Mouse (Mus musculus) MEL (cell line): ENCODE data around the gene Fbxo9. TPM values are rescaled to one million over a fixed set of nuclear protein-coding genes. Genes with fewer than 3 reads are reported as not detected.

Source experiments
- DNase-seq: peaks from one replicate; pipeline ENCODE4 v3.0.0; 2011; ENCODE audit warnings: low read depth, low spot score
- H3K27ac ChIP-seq: 2 replicates; pipeline ENCODE4 v1.5.1; 2012; ENCODE audit warnings: low read depth, mild to moderate bottlenecking, control low read depth, low read length, moderate library complexity; ENCODE audit not compliant: control insufficient read depth
- H3K27me3 ChIP-seq, 2 experiments: fragments of 150-350 bp in 1 of 2; sonication (generic) in 1 of 2; 2 replicates each; pipeline ENCODE4 v1.6.1; 2012; ENCODE audit warnings: low read length in 2 of 2, mild to moderate bottlenecking in 2 of 2, improper control_type of control experiment in 1 of 2, moderate library complexity in 1 of 2; ENCODE audit not compliant: insufficient read depth in 2 of 2, control insufficient read depth in 1 of 2
- H3K36me3 ChIP-seq, 2 experiments: 2 replicates each; pipeline ENCODE4 v1.6.1; 2012 to 2014; ENCODE audit warnings: low read length in 2 of 2, improper control_type of control experiment in 1 of 2, inconsistent platforms in 1 of 2, mild to moderate bottlenecking in 1 of 2; ENCODE audit not compliant: insufficient read depth in 2 of 2, control insufficient read depth in 1 of 2
- H3K4me1 ChIP-seq, 2 experiments: fragments of 150-350 bp in 1 of 2; sonication (generic) in 1 of 2; 2 replicates each; pipeline ENCODE4 v1.6.1; 2012; ENCODE audit warnings: low read length in 2 of 2, improper control_type of control experiment in 1 of 2, mild to moderate bottlenecking in 1 of 2; ENCODE audit not compliant: insufficient read depth in 2 of 2, control insufficient read depth in 1 of 2
- H3K4me3 ChIP-seq, 2 experiments: fragments of 150-350 bp in 1 of 2; sonication (generic) in 1 of 2; 2 replicates each; pipeline ENCODE4 v1.5.1; 2012; ENCODE audit warnings: low read depth in 2 of 2, low read length in 2 of 2, mild to moderate bottlenecking in 2 of 2, moderate library complexity in 2 of 2, control low read depth in 1 of 2, improper control_type of control experiment in 1 of 2; ENCODE audit not compliant: control insufficient read depth in 1 of 2, insufficient read depth in 1 of 2
- H3K79me2 ChIP-seq: 2 replicates; pipeline ENCODE4 v1.6.1; 2012; ENCODE audit warnings: mild to moderate bottlenecking, low read length, moderate library complexity; ENCODE audit not compliant: control insufficient read depth, poor library complexity, insufficient read depth
- H3K9ac ChIP-seq: 2 replicates; pipeline ENCODE4 v1.6.1; 2012; ENCODE audit warnings: low read depth, mild to moderate bottlenecking, control low read depth, low read length, moderate library complexity; ENCODE audit not compliant: control insufficient read depth, poor library complexity, severe bottlenecking
- H3K9me3 ChIP-seq: fragments of 150-350 bp; sonication (generic); replicated peaks from 2 replicates; pipeline ENCODE4 v1.6.1; 2012; ENCODE audit warnings: mild to moderate bottlenecking, low read length, improper control_type of control experiment, moderate library complexity; ENCODE audit not compliant: insufficient read depth
- CHD2 ChIP-seq: IDR thresholded peaks from 2 replicates; pipeline ENCODE4 v1.6.1; 2011; ENCODE audit warnings: low read length, improper control_type of control experiment
- CTCF ChIP-seq, 3 experiments: IDR thresholded peaks in 2 of 3; conservative IDR thresholded peaks in 1 of 3; 2 replicates each; pipeline ENCODE4 v1.5.1; 2011 to 2012; ENCODE audit warnings: low read length in 3 of 3, low read depth in 2 of 3, mild to moderate bottlenecking in 2 of 3, improper control_type of control experiment in 1 of 3, inconsistent platforms in 1 of 3, mixed read lengths in 1 of 3, moderate library complexity in 1 of 3; ENCODE audit not compliant: control insufficient read depth in 1 of 3, insufficient read depth in 1 of 3, poor library complexity in 1 of 3, severe bottlenecking in 1 of 3
- ELF1 ChIP-seq: IDR thresholded peaks from 2 replicates; pipeline ENCODE4 v1.6.1; 2014; ENCODE audit warnings: low read depth, mild to moderate bottlenecking, inconsistent platforms, low read length, improper control_type of control experiment, moderate library complexity
- ETS1 ChIP-seq: IDR thresholded peaks from 2 replicates; pipeline ENCODE4 v1.6.1; 2012; ENCODE audit warnings: low read depth, mild to moderate bottlenecking, inconsistent platforms, low read length, improper control_type of control experiment, moderate library complexity
- MAX ChIP-seq: IDR thresholded peaks from 2 replicates; pipeline ENCODE4 v1.6.1; 2011; ENCODE audit warnings: low read length, improper control_type of control experiment
- MAZ ChIP-seq: IDR thresholded peaks from 2 replicates; pipeline ENCODE4 v1.6.1; 2012; ENCODE audit warnings: low read depth, mild to moderate bottlenecking, inconsistent platforms, low read length, improper control_type of control experiment
- MYB ChIP-seq: IDR thresholded peaks from 2 replicates; pipeline ENCODE4 v1.6.1; 2011; ENCODE audit warnings: mild to moderate bottlenecking, low read depth, low read length, improper control_type of control experiment
- MYC ChIP-seq: IDR thresholded peaks from 2 replicates; pipeline ENCODE4 v1.6.1; 2011; ENCODE audit warnings: low read depth, mild to moderate bottlenecking, low read length, improper control_type of control experiment, moderate library complexity
- NRF1 ChIP-seq: IDR thresholded peaks from 2 replicates; pipeline ENCODE4 v1.6.1; 2014; ENCODE audit warnings: low read depth, mild to moderate bottlenecking, inconsistent platforms, low read length, improper control_type of control experiment, moderate library complexity; ENCODE audit not compliant: poor library complexity, insufficient read depth, severe bottlenecking
- POLR2AphosphoS5 ChIP-seq: IDR thresholded peaks from 2 replicates; pipeline ENCODE4 v1.6.1; 2012; ENCODE audit warnings: low read depth, borderline replicate concordance, mild to moderate bottlenecking, inconsistent platforms, low read length, moderate library complexity, mixed read lengths
- USF1 ChIP-seq: IDR thresholded peaks from 2 replicates; pipeline ENCODE4 v1.6.1; 2014; ENCODE audit warnings: low read depth, mild to moderate bottlenecking, inconsistent platforms, low read length, improper control_type of control experiment, moderate library complexity
- USF2 ChIP-seq, 2 experiments: IDR thresholded peaks; 2 replicates each; pipeline ENCODE4 v1.6.1; 2011 to 2012; ENCODE audit warnings: improper control_type of control experiment in 2 of 2, low read length in 2 of 2, borderline replicate concordance in 1 of 2, inconsistent platforms in 1 of 2, low read depth in 1 of 2, mild to moderate bottlenecking in 1 of 2; ENCODE audit not compliant: insufficient read depth in 1 of 2
- ZKSCAN1 ChIP-seq: IDR thresholded peaks from 2 replicates; pipeline ENCODE4 v1.6.1; 2012; ENCODE audit warnings: low read depth, mild to moderate bottlenecking, inconsistent platforms, low read length, improper control_type of control experiment, moderate library complexity
- ZMIZ1 ChIP-seq: IDR thresholded peaks from 2 replicates; pipeline ENCODE4 v1.6.1; 2012; ENCODE audit warnings: low read depth, mild to moderate bottlenecking, inconsistent platforms, low read length, improper control_type of control experiment, moderate library complexity
- ZNF384 ChIP-seq: IDR thresholded peaks from 2 replicates; pipeline ENCODE4 v1.6.1; 2012; ENCODE audit warnings: low read depth, mild to moderate bottlenecking, inconsistent platforms, low read length, improper control_type of control experiment
- polyA plus RNA-seq, 2 experiments: library from polyadenylated mRNA; stranded (reverse) in 1 of 2; unstranded in 1 of 2; fragments of >175 nt in 1 of 2; fragments of >200 nt in 1 of 2; gene quantifications; 2 replicates each; pipeline versions ENCODE4 v1.2.1 to v1.2.4; 2012; ENCODE audit warnings: low replicate concordance in 2 of 2, low read depth in 1 of 2; ENCODE audit not compliant: insufficient read length in 2 of 2, insufficient read depth in 1 of 2, missing spikeins in 1 of 2
- total RNA-seq: library from RNA; depleted of rRNA; stranded (reverse); fragments of 300-350 nt; gene quantifications from 2 replicates; pipeline ENCODE4 v1.2.3, GENCODE M21; 2012

Fbxo9 gene
- total and polyA plus RNA-seq, 3 experiments = 47.0 to 402 (median 56.0) TPM

DNA sequence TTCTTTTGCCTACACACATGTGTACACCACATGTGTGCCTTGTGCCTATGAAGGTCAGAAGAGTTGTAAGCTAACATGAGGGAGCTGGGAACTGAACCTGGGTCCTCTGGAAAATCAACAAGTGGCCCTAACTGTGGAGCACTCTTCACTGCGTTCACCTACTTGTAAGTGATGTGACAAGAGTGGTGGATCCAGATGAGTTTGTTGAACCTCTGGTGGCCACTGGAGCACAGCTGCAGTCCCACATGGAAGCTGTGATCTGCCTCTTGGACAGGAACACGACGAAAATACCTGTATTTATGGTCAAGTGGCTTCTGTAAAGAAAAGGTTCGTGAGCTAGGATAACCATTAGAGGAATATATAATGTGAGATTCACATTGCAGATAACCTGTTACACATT is 24.5 kb downstream of the Fbxo9 start:
- Histone ChIP-seq H3K79me2 (no peaks in the 10 kb centered on the region), H3K9me3 (no peaks in the 10 kb centered on the region), H3K4me3 (no peak overlapping the region), H3K27ac (no peak overlapping the region), H3K4me1 (no peaks in the 10 kb centered on the region), H3K27me3 (no peaks in the 10 kb centered on the region), H3K9ac (no peak overlapping the region), H3K36me3 (peaks cover 0 to 12% of the 10 kb centered on the region in 2 experiments; a peak in 2 of 4 replicates)
- TF ChIP-seq POLR2AphosphoS5 (no peak), ZMIZ1 (no peak), MYC (no peak), CHD2 (no peak), CTCF (IDR thresholded peaks at IDR 0.05 in 2 of 3, conservative IDR thresholded peaks at IDR 0.05 in 1 of 3; ENCODE audit: control insufficient read depth in 1 of 3, insufficient read depth in 1 of 3, low read depth in 2 of 3, low read length in 3 of 3, poor library complexity in 1 of 3, severe bottlenecking in 1 of 3) (no peak)
- no peak for DNase-seq

DNA sequence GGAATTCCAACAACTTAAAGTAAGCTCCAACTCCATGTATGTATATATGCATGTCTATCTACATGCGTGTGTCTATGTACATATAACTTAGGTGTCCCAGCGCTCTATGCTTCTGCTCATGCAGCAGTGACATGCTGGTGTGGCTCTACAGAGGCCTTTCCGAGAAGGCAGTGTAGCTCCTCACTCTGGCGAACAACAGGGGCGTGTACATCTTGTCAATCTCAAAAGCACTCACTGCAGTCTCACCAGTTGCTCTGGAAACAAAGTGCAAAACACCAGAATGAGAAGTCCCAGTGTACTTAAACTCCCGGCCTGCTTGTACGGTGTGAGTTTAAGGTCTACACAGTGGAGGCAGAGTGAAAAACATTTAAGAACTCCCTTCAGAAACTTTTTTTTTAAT is 27.0 kb downstream of the Fbxo9 start:
- Histone ChIP-seq H3K79me2 (no peaks in the 10 kb centered on the region), H3K27ac (no peak overlapping the region), H3K4me3 (no peak overlapping the region), H3K27me3 (no peaks in the 10 kb centered on the region), H3K9ac (no peak overlapping the region), H3K4me1 (no peaks in the 10 kb centered on the region), H3K36me3 (peaks cover 0 to 12% of the 10 kb centered on the region in 2 experiments; a peak in 2 of 4 replicates), H3K9me3 (no peaks in the 10 kb centered on the region)
- no peak for DNase-seq
- no peak for TF ChIP-seq ZKSCAN1
- no peak for TF ChIP-seq ZNF384
- TF ChIP-seq POLR2AphosphoS5 = no peak
- no peak for TF ChIP-seq USF2 (IDR thresholded peaks at IDR 0.05; ENCODE audit: borderline replicate concordance in 1 of 2, insufficient read depth in 1 of 2, low read depth in 1 of 2, low read length in 2 of 2)
- no peak for TF ChIP-seq MAZ
- no peak for TF ChIP-seq USF1
- no peak for TF ChIP-seq ETS1
- TF ChIP-seq MYB = no peak
- no peak for TF ChIP-seq ELF1
- no peak for TF ChIP-seq CHD2
- TF ChIP-seq MAX = no peak
- TF ChIP-seq NRF1 = no peak
